Mouse (Mus musculus) heart, adult 18-20 months (tissue): ENCODE measurements around the gene Dmtf1. TPM values are rescaled to one million over a fixed set of nuclear protein-coding genes. Genes with fewer than 3 reads are reported as not detected.

ENCODE experiments used
- DNase-seq, 2 experiments: peaks; one replicate each; pipeline ENCODE4 v3.0.0; 2021 to 2022; ENCODE audit warnings: mixed read lengths in 1 of 2
- total RNA-seq, 2 experiments: library from RNA; stranded (reverse); gene quantifications; 2 replicates each; pipeline ENCODE4 v1.2.3; 2021

The Dmtf1 gene
- total RNA-seq, 2 experiments from 2014 or later = 10.1 to 12.3 TPM

DNA sequence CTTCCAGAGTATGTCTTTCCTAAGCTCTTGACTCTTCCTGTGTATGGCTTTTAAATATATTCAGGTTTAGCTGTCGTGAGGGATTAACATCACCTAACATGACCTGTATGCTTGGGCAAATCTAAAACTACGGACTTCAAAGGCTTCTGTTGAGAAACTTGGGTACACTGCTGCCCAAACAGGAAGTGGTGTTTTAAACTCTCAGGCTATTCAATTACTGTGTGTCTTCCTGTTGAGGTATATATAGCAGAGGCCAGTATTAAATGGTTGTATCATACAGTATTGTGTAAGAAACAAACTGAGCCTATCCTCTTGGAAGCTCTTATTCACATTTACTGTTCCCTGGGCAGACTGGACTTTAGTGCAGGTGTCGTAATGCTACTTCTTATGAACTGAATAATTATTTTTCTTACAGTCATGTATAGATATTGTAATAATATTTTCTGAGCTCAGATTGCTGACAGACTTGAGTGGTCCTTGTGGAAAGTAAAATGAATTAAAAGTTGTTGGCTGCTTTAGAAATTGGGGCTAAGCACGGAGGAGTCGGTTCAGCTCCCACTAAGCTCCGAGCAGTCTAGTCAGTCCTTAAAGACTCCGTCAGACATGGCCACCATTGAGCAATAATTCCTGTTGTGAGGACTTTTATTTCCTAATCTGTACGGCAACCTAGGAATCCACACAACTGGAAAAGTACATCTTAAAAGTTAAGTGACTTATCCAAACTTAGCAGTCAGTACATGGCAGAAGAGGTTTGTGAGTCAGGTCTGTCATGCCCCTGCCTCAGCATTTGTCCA, 54.1 kb downstream of the Dmtf1 start:
- no peak for DNase-seq

DNA sequence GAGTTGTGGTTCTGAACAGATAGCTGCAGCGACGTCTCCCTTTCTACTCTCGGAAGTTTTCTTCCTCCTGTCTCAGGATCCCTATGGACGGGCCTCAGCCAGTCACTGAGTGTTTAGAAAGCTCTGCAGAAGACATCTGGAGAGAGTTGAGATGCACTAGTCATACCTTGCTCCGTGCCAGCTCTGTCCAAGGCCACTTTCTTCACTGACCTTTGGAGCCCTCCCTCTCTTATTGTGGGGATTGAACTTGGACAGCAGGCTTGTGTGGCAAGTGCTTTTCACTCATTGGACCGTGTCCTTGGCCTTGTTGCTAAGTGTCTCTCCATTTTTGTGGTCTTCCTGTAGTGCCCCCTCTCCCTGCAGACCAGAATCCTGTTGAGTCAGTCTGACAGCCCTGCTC, 54.8 kb downstream of the Dmtf1 start:
- DNase-seq = no peak

DNA sequence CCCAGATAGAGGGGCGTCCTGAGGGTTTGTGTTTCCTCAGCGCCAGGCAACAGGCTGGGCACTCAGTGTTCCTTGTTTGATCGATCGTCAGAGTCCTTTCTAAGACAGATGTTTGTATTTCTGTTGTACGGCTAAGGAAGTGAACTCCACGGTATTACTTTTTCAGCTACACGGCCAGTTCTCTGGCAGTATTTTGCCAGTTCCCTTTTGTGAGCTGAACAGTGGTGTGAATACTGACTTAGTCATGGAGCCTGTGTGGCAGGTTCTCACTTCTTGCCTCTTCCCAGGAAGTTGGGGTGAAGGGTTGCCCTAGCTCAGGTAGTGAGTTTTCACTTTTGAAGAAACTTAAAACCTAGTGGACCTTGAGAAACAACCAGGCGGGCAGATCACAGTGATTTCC, 57.6 kb downstream of the Dmtf1 start:
- DNase-seq = no peak

DNA sequence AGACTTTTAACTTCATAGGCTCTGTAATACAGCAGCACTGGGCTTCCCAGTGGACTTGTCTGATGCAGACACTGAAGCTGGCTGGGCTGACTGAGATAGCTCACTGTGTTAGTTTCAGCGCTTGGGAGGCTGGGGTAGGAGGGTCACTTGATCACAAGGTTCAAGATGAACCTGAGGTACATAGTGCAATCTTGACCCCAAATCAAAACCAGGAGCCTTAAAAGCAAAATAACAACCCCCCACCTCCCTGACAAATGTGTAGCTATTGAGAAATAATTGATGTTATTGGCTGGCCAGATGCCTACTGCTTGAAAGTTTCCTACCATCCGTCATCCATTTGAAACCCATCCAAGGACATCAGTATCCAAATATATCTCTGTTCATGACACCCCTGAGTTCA, 58.9 kb downstream of the Dmtf1 start:
- no peak for DNase-seq

DNA sequence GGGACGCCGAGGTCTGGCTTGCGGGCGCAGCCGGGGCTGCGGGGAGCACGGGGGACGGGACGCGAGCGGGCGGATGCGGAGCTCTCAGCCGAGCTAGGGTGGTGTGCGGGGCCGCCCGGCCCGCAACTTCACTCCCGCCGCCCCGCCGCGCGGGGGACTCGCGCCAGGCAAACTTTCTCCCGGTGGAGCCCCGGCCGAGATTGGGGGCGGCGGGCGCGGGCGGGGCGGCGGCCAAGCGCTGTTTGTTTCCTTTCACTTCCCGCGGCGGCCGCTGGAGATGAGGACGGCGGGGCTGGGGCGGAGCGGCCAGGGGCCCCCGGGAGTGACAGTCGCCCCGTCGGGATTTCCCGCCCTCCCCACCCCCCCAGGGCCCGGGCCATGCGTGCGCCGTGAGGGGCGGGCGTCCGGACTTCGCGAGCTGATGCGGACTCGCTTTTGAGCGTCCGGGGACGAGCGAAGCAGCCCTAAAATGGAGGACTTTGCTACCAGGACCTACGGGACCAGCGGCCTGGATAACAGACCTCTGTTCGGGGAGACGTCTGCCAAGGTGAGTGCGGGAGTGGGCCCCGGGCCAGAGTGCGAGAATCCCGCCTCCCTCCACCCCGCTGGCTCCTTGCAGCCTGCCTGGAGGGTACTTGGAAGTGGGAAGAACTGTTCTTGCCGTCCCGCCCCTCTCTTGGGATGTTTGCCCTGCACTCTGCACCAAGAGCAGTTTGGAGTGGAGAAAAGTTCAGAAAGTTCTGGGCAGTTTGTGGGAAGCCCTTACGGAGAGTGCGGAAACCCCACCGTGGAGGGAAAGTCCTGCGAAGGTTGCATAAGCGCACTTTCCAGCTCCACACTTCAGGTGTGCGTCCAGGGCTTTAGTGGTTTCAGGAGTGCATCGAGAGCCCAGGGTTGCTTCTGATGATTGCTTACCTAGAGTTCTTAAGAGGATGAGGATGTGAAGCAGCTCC, 60.5 kb downstream of the Dmtf1 start:
- DNase-seq = peak; percentile 67 to 70

DNA sequence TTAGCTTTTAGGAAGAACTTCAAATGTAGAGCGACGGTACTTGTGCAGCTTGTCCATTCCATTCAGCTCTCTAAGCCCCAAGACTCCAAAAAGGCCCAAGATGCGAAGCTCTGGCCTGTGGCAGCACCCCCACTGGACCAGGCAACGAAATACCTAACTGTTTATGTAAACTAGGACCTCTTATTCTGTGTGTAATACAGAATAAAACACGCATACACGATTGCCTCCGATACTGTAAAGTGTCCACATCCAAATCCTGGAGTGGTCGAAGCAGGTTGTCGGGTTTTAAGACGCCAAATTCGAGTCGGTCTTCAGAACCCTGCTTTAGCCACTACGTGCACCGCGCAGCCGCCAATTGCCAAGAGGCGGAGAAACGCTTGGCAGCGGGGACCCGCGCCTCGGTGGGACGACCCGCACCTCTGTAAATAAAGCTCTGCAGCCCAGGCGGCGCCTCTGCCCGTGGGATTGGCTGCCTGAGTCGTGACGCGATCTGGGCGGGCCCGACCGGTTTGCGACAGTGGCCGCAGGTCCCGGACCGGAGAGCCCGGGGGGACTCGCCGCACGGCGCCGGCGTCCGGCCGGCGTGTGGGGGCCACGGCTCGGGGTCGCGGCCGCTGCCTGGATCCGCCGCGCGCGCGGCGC, 61.2 kb downstream of the Dmtf1 start, which contains the start of gene Tmem243:
TSS of gene Tmem243 (plus strand) at position 462 of the 642 bp plus-strand sequence.
- DNase-seq = peak; percentile 95 to 97

DNA sequence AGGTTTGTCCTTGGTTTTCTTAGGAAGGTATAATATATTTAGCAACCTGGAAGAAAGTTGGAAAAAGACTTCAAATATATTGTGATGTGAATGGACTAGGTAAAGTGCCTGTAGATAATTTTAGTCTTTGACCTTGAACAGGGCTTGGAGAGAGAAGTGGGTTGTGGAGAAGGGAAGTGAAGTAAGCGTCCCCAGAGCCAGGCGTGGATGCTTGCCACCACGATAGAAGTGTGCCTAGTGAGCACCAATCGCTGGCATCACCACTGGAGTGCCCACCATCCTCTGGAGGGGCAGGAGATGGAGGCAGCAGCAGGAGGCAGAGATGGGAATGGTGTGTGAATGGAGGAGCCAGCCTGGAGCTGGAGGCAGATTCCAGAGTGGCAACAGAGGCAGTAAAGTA, 68.1 kb downstream of the Dmtf1 start:
- no peak for DNase-seq

DNA sequence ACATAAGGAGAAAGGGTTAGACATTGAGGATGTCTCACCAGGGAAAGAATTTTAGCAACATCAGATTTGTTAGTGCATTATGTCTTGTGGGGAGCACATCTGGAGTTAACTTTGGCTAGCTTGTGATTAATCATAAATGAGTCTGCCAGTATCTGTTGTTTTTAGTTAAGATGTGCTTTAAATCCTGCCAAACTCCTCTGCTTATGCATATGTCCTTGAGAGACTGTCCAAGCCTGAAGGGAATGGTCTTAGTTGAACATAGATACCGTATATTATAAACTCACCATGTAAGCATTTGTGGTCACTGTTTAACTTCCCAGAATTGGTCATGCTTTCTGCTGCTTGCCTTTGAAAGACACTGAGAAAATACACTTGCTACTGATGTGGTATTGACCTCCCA, 68.9 kb downstream of the Dmtf1 start:
- no peak for DNase-seq

DNA sequence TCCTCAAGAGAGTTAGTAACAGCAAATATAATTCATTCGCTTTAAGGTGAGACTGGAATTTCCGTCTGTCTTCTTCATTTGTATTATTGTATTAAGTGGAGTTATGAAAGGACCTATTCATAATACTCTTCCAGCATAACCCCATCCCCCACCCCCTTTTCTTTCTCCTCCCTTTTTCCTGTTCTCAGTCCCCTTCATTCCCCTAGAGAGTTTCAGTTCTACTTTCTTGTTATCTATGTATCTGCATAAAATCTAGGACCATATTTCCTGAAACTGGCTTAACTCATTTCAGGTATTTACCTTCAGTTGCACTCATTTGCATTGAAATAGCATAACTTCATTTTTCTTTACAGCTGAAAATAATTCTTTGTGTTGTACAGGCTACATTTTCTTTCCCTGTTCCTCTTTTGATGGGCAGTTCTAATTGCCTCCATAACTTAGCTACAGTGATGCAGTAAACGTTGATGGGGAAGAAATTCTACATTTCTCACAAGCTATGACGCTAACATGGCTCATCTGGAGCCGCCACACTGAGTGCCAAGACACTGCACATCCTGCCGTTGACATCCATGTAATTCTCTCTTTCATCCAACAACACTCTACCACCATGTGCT, 71.0 kb downstream of the Dmtf1 start:
- DNase-seq = no peak

DNA sequence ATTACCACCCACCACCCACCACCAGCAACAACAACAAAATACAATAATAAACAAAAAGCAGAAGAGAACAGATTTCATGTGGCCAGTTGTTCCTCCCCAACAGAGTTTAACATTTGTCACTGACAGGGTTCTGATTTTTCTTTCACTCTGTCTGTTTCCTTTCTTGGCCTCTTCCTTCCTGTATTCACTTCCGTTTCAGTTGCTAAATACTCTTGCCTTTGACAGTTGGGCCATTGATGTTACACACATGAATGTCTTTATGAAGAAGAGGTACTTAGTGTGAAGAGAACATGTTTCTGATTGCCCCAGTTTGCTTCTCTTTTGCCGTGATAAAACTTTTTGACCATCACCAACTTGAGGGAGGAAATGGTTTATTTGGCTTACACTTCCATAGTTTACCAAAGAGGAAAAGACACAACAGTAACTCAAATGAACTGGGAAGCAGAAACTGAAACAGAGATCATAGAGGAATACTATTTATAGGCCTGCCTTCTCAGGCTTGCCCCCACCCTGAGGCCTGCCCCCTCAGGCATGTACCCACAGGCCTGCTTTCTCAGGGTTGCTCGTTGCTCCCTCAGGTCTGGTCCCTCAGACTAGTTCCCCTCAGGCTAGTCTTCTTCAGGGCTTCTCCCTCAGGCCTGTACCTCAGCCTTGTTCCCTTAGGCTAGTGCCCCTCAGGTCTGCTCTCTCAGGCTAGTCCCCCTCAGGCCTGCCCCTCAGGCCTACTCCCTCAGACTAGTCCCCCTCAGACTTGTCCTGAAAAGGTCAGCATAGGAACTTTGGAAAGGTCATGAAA, 74.5 kb downstream of the Dmtf1 start:
- no peak for DNase-seq

DNA sequence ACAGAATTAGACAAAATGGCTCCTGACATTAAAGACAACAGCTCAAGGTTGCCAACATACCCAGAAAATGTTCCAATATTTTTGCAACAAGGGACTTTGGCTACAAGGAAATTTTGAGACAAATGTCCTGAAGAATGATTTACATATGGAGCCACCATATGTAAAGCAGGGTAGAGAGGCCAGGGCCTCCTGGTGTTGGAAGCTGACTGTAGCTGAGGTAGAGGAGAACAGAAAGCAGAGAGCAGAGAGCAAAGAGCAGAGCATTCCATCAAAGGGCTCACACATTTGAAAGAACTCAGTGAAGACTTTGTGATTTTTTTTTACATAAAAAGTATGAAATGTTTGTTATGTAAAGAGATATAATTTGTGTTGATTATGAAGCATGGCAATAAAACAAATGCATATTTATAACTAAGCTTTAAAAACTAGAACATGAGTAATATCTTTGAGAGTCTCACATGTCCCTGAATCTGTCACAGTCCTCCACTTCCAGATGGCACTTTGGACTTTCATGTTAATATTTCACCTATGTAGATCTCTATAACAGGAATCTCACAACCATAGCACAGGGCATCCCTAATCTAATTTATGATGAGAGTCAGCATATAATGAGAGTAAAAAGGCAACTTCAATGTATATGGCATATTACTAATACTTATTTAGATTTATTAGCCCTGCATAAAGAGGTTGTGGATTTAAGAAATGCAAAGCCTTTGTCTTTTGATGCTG, 81.6 kb downstream of the Dmtf1 start:
- no peak for DNase-seq

DNA sequence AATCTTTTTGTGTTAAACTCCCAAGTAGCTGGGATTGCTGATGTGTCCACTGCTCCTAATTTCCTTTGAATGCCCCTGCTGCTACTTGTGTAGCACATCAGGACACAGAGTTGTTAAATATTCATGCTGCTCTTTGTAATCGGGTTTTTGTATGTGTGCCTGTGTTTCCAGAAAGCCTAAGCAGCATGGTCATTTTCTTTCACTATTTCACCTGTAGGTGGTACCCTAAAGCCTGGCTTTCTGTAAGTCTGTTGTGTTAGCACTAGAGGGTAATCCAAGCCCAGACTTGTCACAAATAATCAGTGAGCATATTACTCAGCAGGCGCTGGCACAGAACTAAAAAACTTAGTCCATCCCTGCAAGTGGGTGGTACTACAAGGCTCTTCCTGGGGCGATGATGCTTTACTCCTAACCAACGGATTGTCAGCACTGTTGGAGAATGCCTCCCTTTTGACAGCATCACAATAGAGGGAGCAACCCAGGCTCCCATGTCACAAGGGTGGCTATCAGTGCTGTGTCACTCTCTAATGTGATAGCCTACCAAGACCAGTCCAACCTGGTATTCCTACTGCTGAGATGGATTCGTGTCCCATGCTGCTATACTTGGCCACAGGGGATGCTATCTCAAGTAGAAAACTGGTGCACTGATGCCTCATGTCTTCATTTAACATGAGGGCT, 88.3 kb downstream of the Dmtf1 start:
- DNase-seq = peak in 1 of 2 experiments; percentile 12

DNA sequence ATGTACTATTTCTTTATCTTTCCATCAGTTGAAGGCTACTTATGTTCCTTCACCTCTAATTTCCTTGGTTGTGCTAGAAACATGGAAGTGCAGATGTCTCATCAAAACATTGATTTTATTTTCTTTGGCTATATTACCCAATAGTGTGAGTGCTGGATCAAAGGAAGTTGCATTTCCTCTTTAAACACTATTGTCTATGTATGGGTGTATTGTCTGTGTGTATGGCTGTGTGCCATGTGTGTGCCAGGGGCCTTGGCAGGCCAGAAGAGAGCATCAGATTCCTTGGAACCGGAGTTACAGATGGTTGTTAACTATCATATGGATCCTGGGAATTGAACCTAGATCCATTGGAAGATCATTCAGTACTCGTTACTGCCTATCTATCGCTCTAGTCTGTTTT, 90.2 kb downstream of the Dmtf1 start:
- DNase-seq = no peak

DNA sequence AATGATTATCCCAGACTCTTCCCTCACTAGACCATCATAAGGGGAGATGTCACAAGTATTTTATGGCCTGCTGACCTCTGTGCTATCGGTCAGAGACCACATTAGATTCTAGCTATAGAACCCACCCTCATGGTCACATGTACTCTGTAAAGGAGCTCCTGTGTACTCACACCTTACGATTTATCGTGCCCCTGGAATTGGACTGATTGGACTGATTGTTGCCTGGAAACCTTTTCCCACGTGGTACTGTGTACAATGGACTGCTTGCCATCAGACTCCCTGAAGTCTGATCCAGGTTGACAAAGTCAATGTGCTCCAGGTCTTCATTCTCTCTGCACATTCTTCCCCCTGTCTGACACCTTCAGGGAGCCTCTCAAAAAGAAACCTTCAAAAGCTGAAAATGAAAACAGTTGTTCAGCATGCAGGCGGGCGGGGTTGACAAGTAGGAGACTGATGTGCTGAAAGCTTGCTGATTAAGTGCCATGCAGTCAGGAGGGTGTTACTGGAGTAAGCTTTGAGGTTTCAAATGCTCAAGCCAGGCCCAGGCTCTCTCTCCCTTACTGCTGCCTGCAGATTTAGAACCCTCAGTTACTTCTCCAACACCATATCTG, 91.9 kb downstream of the Dmtf1 start:
- DNase-seq = no peak

DNA sequence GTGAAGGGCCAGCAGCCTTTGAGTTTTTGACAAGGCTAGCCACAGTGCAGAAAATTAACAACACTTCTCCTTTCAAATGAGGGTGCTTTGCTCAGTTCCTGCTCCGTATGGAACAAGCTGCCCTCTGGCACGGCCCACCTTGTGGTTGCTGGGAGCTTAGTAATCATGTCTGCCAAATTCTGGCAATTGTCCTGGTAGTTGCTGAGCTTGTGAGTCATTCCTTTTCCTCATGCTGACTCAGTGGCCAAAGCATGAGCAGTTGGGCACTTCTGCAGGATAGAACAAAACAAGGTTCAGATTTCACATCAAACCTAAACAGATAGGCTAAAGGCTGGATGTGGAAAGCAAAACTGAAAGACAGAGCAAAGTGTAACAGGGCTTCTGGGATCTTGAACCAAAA, 92.7 kb downstream of the Dmtf1 start:
- DNase-seq = peak; percentile 70 to 83
